Comparison of ENCODE assay signal across 8 mouse cellular contexts in genomic region chr9:21183905-21184413, GRCm38 (mm10). TPM values are rescaled to one million over a fixed set of nuclear protein-coding genes. Genes with fewer than 3 reads are reported as not detected.
DNase-seq lines count a peak whose midpoint lies in the region; ATAC-seq and TF ChIP-seq lines count a peak whose summit lies in the region.

No protein-coding gene starts in this region.

- WGBS in lung, adult 2 months, result 7% methylated on average over 34 of the region's 34 CpGs
- WGBS in neural tube, embryonic 15.5 days, result 8% methylated on average over 31 of the region's 34 CpGs

- TF ChIP-seq CTCF in cortical plate, adult 2 months (IDR thresholded peaks at IDR 0.05; ENCODE audit: extremely low read depth, insufficient read depth, low read length), result no peak
- no peak for TF ChIP-seq CTCF in lung, adult 2 months (IDR thresholded peaks at IDR 0.05; ENCODE audit: insufficient read depth, low read length)

- H3K9me3 ChIP-seq in neural tube, embryonic 15.5 days (replicated peaks), result no peaks in the 10 kb centered on the region

- no peak for TF ChIP-seq POLR2A in cortical plate, adult 2 months (IDR thresholded peaks at IDR 0.05; ENCODE audit: extremely low read depth, insufficient read depth, low read length)
- no peak for TF ChIP-seq POLR2A in lung, adult 2 months (IDR thresholded peaks at IDR 0.05; ENCODE audit: borderline replicate concordance, extremely low read depth, low read depth, low read length)

- no peaks in the 10 kb centered on the region for H3K4me1 ChIP-seq in cortical plate, adult 2 months (ENCODE audit: control insufficient read depth, insufficient read depth, low read length)
- no peaks in the 10 kb centered on the region for H3K4me1 ChIP-seq in lung, adult 2 months (ENCODE audit: control insufficient read depth, insufficient read depth, low read length)
- H3K4me1 ChIP-seq in neural tube, embryonic 15.5 days, result peaks cover 10% of the 10 kb centered on the region

- no peak; the same call in 1 of the 2 replicates for ATAC-seq in neural tube, embryonic 15.5 days (ENCODE audit: low FRiP score)

- peak; percentile 52 to 55 for DNase-seq in cerebellum, postnatal 10 days
- DNase-seq in cerebellum, adult 11 months, result no peak
- DNase-seq in heart, adult 8-10 months (ENCODE audit: low spot score), result peak; percentile 49
- DNase-seq in kidney, adult 11 months, result peak; percentile 62
- DNase-seq in lung, adult 2 months, result peak; percentile 79
- no peak for DNase-seq in right cerebral cortex, postnatal 36 days (ENCODE audit: low spot score in 2 of 2)

- peak overlapping the region; percentile 25 for H3K4me3 ChIP-seq in cortical plate, adult 2 months (ENCODE audit: insufficient read depth, low read length)
- H3K4me3 ChIP-seq in lung, adult 2 months (replicated peaks; ENCODE audit: extremely low read depth, low read depth, low read length), result peak overlapping the region; percentile 54
- peak overlapping the region; percentile 24 for H3K4me3 ChIP-seq in neural tube, embryonic 15.5 days (replicated peaks)

- peaks cover 38% of the 10 kb centered on the region for H3K27me3 ChIP-seq in neural tube, embryonic 15.5 days (replicated peaks)

- H3K4me2 ChIP-seq in neural tube, embryonic 15.5 days, result peak overlapping the region; percentile 46

- H3K27ac ChIP-seq in cortical plate, adult 2 months (ENCODE audit: insufficient read depth, low read length), result no peak overlapping the region
- H3K27ac ChIP-seq in neural tube, embryonic 15.5 days (replicated peaks), result no peak overlapping the region

- no peak overlapping the region for H3K9ac ChIP-seq in neural tube, embryonic 15.5 days (replicated peaks)

- no peaks in the 10 kb centered on the region for H3K36me3 ChIP-seq in neural tube, embryonic 15.5 days

RNA-seq across cellular contexts. Expression of gene Pde4a, which starts 18.4 kb away (rescaled TPM):
- 77.0 and 80.1 TPM in 2 replicates for polyA plus RNA-seq in cortical plate, adult 2 months (2012; rRNA removed)
- 10 to 100 TPM; 48.5 to 75.4 (median 62.1) TPM for total RNA-seq in heart, adult 8-10 months (2022)
- 13.1 and 13.8 TPM in 2 replicates for polyA plus RNA-seq in lung, adult 2 months (2012; rRNA removed)
- polyA plus RNA-seq in neural tube, embryonic 15.5 days (2015; fragmentation: Nextera tagmentation; extraction: Ambion mirVana), result 37.4 and 42.1 TPM in 2 replicates

RNA-seq across cellular contexts. Expression of gene Cdc37, which starts 34.2 kb away (rescaled TPM):
- polyA plus RNA-seq in cortical plate, adult 2 months (2012; rRNA removed), result 158 and 168 TPM in 2 replicates
- total RNA-seq in heart, adult 8-10 months (2022), result 100 to 1,000 TPM; 138 to 170 (median 157) TPM
- 49.3 and 65.5 TPM in 2 replicates for polyA plus RNA-seq in lung, adult 2 months (2012; rRNA removed)
- 199 and 230 TPM in 2 replicates for polyA plus RNA-seq in neural tube, embryonic 15.5 days (2015; fragmentation: Nextera tagmentation; extraction: Ambion mirVana)

RNA-seq across cellular contexts. Expression of gene Tyk2, which starts 52.9 kb away (rescaled TPM):
- polyA plus RNA-seq in cortical plate, adult 2 months (2012; rRNA removed), result 16.4 and 18.6 TPM in 2 replicates
- 1 to 10 TPM; 8.6 to 9.1 (median 8.7) TPM for total RNA-seq in heart, adult 8-10 months (2022)
- 33.7 and 34.3 TPM in 2 replicates for polyA plus RNA-seq in lung, adult 2 months (2012; rRNA removed)
- polyA plus RNA-seq in neural tube, embryonic 15.5 days (2015; fragmentation: Nextera tagmentation; extraction: Ambion mirVana), result 9.9 and 12.4 TPM in 2 replicates

RNA-seq across cellular contexts. Expression of gene Keap1, which starts 55.2 kb away (rescaled TPM):
- 62.3 and 65.9 TPM in 2 replicates for polyA plus RNA-seq in cortical plate, adult 2 months (2012; rRNA removed)
- 10 to 100 TPM; 43.6 to 52.1 (median 45.5) TPM for total RNA-seq in heart, adult 8-10 months (2022)
- 81.2 and 88.3 TPM in 2 replicates for polyA plus RNA-seq in lung, adult 2 months (2012; rRNA removed)
- polyA plus RNA-seq in neural tube, embryonic 15.5 days (2015; fragmentation: Nextera tagmentation; extraction: Ambion mirVana), result 70.1 and 72.0 TPM in 2 replicates

Comparison
In these comparisons a context has a peak if more than half of its experiments do, and no peak if none do; other contexts are left out.
1. DNase-seq: peak in cerebellum, postnatal 10 days (2 of 2), heart, adult 8-10 months (single experiment), kidney, adult 11 months (single experiment) and lung, adult 2 months (single experiment); none in cerebellum, adult 11 months (single experiment) and right cerebral cortex, postnatal 36 days (0 of 2).
2. Peak in every context shown above with its lines, with median percentiles within 50 percentile points of each other: H3K4me3 ChIP-seq.